Mouse (Mus musculus) heart, embryonic 13.5 days (tissue): ENCODE data around the gene Olfr509. TPM values are rescaled to one million over a fixed set of nuclear protein-coding genes. Genes with fewer than 3 reads are reported as not detected.
"Not testable (repeated sequence)": the region's sequence is repeated elsewhere in the genome, so short reads cannot be mapped to it uniquely, and the experiment has no call there.

Source experiments
- ATAC-seq: fragments of 200-750 bp; cut with Nextera tagmentation; 2 replicates; pipeline ENCODE4 v1.8.0; 2017; ENCODE audit warnings: moderate TSS enrichment; ENCODE audit not compliant: insufficient number of reproducible peaks, low FRiP score, low TSS enrichment; ENCODE audit errors: extremely low read depth
- H3K27ac ChIP-seq: fragments of 300-500 bp; sonication (generic); replicated peaks from 2 replicates; pipeline ENCODE4 v1.5.1; 2015; ENCODE audit warnings: moderate library complexity, mild to moderate bottlenecking, inconsistent platforms
- H3K27me3 ChIP-seq: fragments of 300-500 bp; sonication (generic); replicated peaks from 2 replicates; pipeline ENCODE4 v1.6.1; 2015; ENCODE audit warnings: mild to moderate bottlenecking, inconsistent platforms
- H3K36me3 ChIP-seq: fragments of 300-500 bp; sonication (generic); 2 replicates; pipeline ENCODE4 v1.6.1; 2015; ENCODE audit warnings: mild to moderate bottlenecking, inconsistent platforms
- H3K4me1 ChIP-seq: fragments of 300-500 bp; sonication (generic); 2 replicates; pipeline ENCODE4 v1.6.1; 2015; ENCODE audit warnings: inconsistent platforms
- H3K4me2 ChIP-seq: fragments of 300-500 bp; sonication (generic); 2 replicates; pipeline ENCODE4 v1.6.1; 2015; ENCODE audit warnings: inconsistent platforms, mild to moderate bottlenecking, moderate library complexity
- H3K4me3 ChIP-seq: fragments of 300-500 bp; sonication (generic); 2 replicates; pipeline ENCODE4 v1.5.1; 2015; ENCODE audit warnings: moderate library complexity, mild to moderate bottlenecking, inconsistent platforms
- H3K9ac ChIP-seq: fragments of 300-500 bp; sonication (generic); 2 replicates; pipeline ENCODE4 v1.6.1; 2015; ENCODE audit warnings: inconsistent platforms, mild to moderate bottlenecking, moderate library complexity
- H3K9me3 ChIP-seq: fragments of 300-500 bp; sonication (generic); 2 replicates; pipeline ENCODE4 v1.6.1; 2016; ENCODE audit warnings: inconsistent platforms
- WGBS: fragments of 180-500 bp; shearing (Covaris S2); methylation state at CpG from one replicate; pipeline ENCODE4 v1.1.7; 2015; ENCODE audit warnings: mixed read lengths; 5-methylcytosine and 5-hydroxymethylcytosine counted together
- polyA plus RNA-seq: library from polyadenylated mRNA; unstranded; fragments of >200 nt; fragmentation: Nextera tagmentation; extraction: Ambion mirVana; gene quantifications from 2 replicates; pipeline ENCODE4 v1.2.1, GENCODE M21; 2015

The Olfr509 gene
- polyA plus RNA-seq = not detected in 2 replicates

DNA sequence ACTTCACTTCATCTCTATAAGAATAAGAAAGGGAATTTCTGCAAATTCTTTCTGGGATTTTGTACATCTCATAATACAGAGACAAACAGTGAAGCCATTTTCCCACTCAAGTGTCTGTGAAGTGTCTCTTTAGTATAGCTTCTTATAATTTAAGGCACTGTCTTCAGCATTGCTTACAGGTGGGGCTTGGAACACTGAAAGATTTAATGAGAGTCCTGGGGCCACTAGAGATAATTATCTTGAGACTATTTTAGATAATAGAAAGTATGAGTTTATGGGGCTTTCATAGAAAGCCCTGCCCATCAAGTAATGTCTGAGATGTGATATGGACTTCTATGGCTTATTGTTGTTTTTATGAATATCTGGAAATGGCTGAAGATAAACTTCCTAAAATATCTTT, at the start of gene Olfr509:
Olfr509 (minus strand) TSS at position 101 of the 400 bp plus-strand sequence.
- no peak within 1 kb of the TSS for H3K4me3 ChIP-seq
- no peak within 1 kb of the TSS for H3K27ac ChIP-seq
- no peaks in the 10 kb centered on the region for H3K4me1 ChIP-seq
- ATAC-seq = no peak
- no peak within 1 kb of the TSS for H3K4me2 ChIP-seq
- no peaks in the 10 kb centered on the region for H3K36me3 ChIP-seq
- H3K9ac ChIP-seq = no peak within 1 kb of the TSS
- no peaks in the 10 kb centered on the region for H3K27me3 ChIP-seq
- H3K9me3 ChIP-seq = no peaks in the 10 kb centered on the region

DNA sequence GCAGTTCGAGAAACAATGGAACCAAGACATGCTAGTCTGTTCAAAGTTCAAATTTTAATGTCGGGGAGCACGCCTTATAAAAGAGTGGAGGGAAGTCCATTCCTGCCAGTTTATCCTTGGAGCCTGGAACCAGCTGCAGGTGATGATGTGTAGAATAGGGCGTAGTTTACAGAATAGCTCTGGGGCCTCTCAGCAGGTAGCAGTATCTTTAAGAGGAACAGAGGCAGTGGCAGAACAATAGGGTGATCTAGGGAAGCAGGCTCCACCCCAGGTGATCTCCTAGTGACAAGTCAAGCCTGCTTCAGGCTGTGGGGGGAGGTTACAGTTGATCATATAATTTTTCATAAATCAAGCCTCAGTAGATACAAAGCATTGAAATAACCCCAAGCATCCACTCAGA, 27.2 kb upstream of the Olfr509 start:
- no peaks in the 10 kb centered on the region for H3K36me3 ChIP-seq
- H3K27me3 ChIP-seq = no peaks in the 10 kb centered on the region
- H3K9me3 ChIP-seq = peaks cover 24% of the 10 kb centered on the region
- WGBS = 70% methylated on average over 4 of the region's 4 CpGs
- H3K4me2 ChIP-seq = no peak overlapping the region
- H3K27ac ChIP-seq = no peak overlapping the region
- no peak overlapping the region for H3K4me3 ChIP-seq
- H3K9ac ChIP-seq = no peak overlapping the region
- ATAC-seq = no peak
- H3K4me1 ChIP-seq = no peaks in the 10 kb centered on the region

- Histone ChIP-seq H3K9me3 (peaks cover 11% of the 10 kb centered on the region), H3K27me3 (no peaks in the 10 kb centered on the region), H3K4me2 (no peak overlapping the region), H3K27ac (no peak overlapping the region), H3K4me3 (no peak overlapping the region), H3K9ac (no peak overlapping the region), H3K4me1 (no peaks in the 10 kb centered on the region), H3K36me3 (no peaks in the 10 kb centered on the region)
- 61% methylated on average over 1 of the region's 1 CpGs for WGBS
- no peak for ATAC-seq
Measured at GRCm38 (mm10) chr7:108671058-108671457, 19.4 kb upstream of the Olfr509 start.

DNA sequence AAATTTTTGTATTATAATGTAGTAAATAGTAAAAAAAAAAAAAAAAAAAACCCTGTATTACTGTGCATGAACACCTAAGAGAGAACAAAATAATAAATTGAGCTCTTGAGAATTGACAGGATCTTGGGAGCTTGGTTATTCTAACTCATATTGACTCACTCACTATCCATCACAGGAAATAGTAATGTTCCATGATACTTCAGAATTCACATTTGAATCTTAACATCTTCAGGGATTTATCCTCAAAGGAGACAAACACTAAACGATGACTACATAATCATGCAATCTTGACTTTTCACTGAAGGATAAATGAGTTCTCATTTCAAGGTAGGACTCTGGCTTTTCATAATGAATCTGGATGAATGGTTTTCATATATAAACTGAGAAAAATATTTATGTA, 14.4 kb upstream of the Olfr509 start, which contains the start of gene Olfr510:
Olfr510 (plus strand) TSS at position 301 of the 400 bp plus-strand sequence.
- WGBS = 80% methylated on average over 1 of the region's 1 CpGs
- no peak within 1 kb of the TSS for H3K4me3 ChIP-seq
- ATAC-seq = no peak

DNA sequence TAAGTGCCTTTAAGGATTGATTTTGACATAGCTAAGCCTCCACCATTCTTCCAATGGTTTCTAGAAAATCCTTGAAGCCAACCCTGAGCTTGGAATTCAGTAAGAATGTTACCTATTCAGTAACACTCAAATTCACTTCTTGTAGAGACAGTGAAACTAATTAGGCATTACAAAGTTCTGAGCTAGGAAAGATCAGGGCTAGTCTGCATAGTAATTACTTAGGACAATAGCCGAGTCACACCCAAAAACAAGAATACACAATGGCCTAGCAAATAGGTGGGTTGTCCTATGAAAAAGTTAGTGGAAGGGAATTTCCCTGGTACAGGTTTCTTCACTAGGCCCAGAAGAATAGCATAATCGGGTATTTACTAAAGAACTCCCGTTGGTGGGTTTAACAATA, 10.7 kb upstream of the Olfr509 start:
- H3K27ac ChIP-seq = no peak overlapping the region
- no peaks in the 10 kb centered on the region for H3K9me3 ChIP-seq
- H3K4me2 ChIP-seq = no peak overlapping the region
- no peaks in the 10 kb centered on the region for H3K4me1 ChIP-seq
- no peak overlapping the region for H3K4me3 ChIP-seq
- H3K27me3 ChIP-seq = no peaks in the 10 kb centered on the region
- no peaks in the 10 kb centered on the region for H3K36me3 ChIP-seq
- no peak for ATAC-seq
- H3K9ac ChIP-seq = no peak overlapping the region
- WGBS = 69% methylated on average over 3 of the region's 3 CpGs

More for the DNA sequence above, 14.4 kb upstream of the Olfr509 start, which contains the start of gene Olfr510:
- no peaks in the 10 kb centered on the region for H3K27me3 ChIP-seq
- H3K4me2 ChIP-seq = no peak within 1 kb of the TSS
- no peaks in the 10 kb centered on the region for H3K4me1 ChIP-seq
- no peaks in the 10 kb centered on the region for H3K36me3 ChIP-seq
- no peak within 1 kb of the TSS for H3K27ac ChIP-seq
- no peaks in the 10 kb centered on the region for H3K9me3 ChIP-seq
- H3K9ac ChIP-seq = no peak within 1 kb of the TSS

- no peak within 1 kb of the TSS for H3K4me3 ChIP-seq
- ATAC-seq = no peak
- WGBS = 64% methylated on average over 3 of the region's 3 CpGs
- no peaks in the 10 kb centered on the region for H3K36me3 ChIP-seq
- H3K9ac ChIP-seq = no peak within 1 kb of the TSS
- H3K9me3 ChIP-seq = no peaks in the 10 kb centered on the region
- H3K27me3 ChIP-seq = no peaks in the 10 kb centered on the region
- H3K4me1 ChIP-seq = no peaks in the 10 kb centered on the region
- H3K4me2 ChIP-seq = no peak within 1 kb of the TSS
- no peak within 1 kb of the TSS for H3K27ac ChIP-seq
Measured at GRCm38 (mm10) chr7:108629694-108630093, 22.0 kb downstream of the Olfr509 start, which contains the start of gene Olfr508. Gene Olfr508, plus strand, starts transcription at chr7:108629994.

DNA sequence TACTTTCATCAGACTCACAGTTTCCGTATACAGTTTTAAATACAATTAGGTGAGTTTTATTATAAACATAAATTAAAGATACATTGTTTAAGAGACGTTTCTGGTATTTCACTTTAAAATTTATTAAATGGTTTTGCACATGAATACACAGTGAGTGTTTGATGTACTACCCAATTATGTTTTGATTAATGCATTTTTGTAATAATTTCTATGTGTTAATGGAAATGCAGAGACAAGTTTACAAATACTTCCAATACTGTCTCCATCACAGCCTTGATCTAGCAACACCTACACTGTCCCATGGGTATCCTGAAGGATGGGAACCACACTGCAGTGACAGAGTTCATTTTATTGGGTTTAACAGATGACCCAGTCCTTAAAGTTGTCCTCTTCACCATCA, 30.2 kb downstream of the Olfr509 start, which contains the start of gene Olfr507:
Olfr507 (plus strand) TSS at position 301 of the 400 bp plus-strand sequence.
- H3K27ac ChIP-seq = no peak within 1 kb of the TSS
- H3K36me3 ChIP-seq = no peaks in the 10 kb centered on the region
- WGBS = 61% methylated on average over 2 of the region's 2 CpGs
- no peak within 1 kb of the TSS for H3K4me3 ChIP-seq
- H3K4me2 ChIP-seq = no peak within 1 kb of the TSS
- H3K9ac ChIP-seq = no peak within 1 kb of the TSS
- ATAC-seq = no peak
- no peaks in the 10 kb centered on the region for H3K4me1 ChIP-seq
- no peaks in the 10 kb centered on the region for H3K27me3 ChIP-seq
- H3K9me3 ChIP-seq = no peaks in the 10 kb centered on the region

DNA sequence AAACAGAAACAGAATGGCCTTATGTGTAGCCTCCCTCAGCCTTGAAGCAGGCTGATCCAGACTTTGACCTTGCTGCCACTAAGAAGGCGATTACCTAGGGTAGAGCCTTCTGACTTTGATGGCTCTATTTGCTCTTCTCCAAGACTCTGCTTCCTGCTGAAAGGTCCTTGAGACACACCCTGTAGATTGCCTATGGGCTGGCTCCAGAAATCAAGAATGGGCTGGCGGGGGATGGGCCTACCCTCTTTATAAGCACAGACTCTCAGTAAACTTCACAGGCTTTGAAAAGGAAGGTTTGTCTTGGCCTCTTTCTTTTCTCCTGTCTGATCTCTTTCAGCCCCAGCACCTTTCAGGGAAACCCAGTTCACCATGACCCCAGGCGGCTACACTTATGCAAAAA, 34.9 kb downstream of the Olfr509 start:
- H3K9ac ChIP-seq, H3K4me3 ChIP-seq, H3K27ac ChIP-seq, H3K4me2 ChIP-seq, H3K36me3 ChIP-seq, H3K4me1 ChIP-seq, H3K9me3 ChIP-seq, ATAC-seq, H3K27me3 ChIP-seq: not testable (repeated sequence)
- WGBS = 50% methylated on average over 3 of the region's 3 CpGs

GRCm38 (mm10) chr7:108614110-108614509, 37.6 kb downstream of the Olfr509 start:
- WGBS = 73% methylated on average over 2 of the region's 2 CpGs
- Histone ChIP-seq H3K27ac (no peak overlapping the region), H3K36me3 (no peaks in the 10 kb centered on the region), H3K4me2 (no peak overlapping the region), H3K27me3 (no peaks in the 10 kb centered on the region), H3K9ac (no peak overlapping the region), H3K4me3 (no peak overlapping the region), H3K4me1 (no peaks in the 10 kb centered on the region), H3K9me3 (no peaks in the 10 kb centered on the region)
- ATAC-seq = no peak

GRCm38 (mm10) chr7:108610487-108610886, 41.2 kb downstream of the Olfr509 start, which contains the start of gene Olfr506:
Gene Olfr506, plus strand, starts transcription at chr7:108610787.
- H3K9ac ChIP-seq = no peak within 1 kb of the TSS
- H3K4me3 ChIP-seq = no peak within 1 kb of the TSS
- no peaks in the 10 kb centered on the region for H3K9me3 ChIP-seq
- no peak for ATAC-seq
- H3K36me3 ChIP-seq = no peaks in the 10 kb centered on the region
- H3K27ac ChIP-seq = no peak within 1 kb of the TSS
- no peak within 1 kb of the TSS for H3K4me2 ChIP-seq
- no peaks in the 10 kb centered on the region for H3K27me3 ChIP-seq
- no peaks in the 10 kb centered on the region for H3K4me1 ChIP-seq

- not testable (repeated sequence) for H3K9me3 ChIP-seq, H3K27me3 ChIP-seq, ATAC-seq, H3K4me1 ChIP-seq, H3K36me3 ChIP-seq, H3K9ac ChIP-seq, H3K27ac ChIP-seq, H3K4me3 ChIP-seq, H3K4me2 ChIP-seq
- WGBS = 64% methylated on average over 3 of the region's 3 CpGs
Measured at GRCm38 (mm10) chr7:108601916-108602315, 49.8 kb downstream of the Olfr509 start.
